Mouse (Mus musculus): Measurements from ENCODE around the gene Arfgap3.

GRCm38 (mm10) chr15:83305192-83305921 is 44.7 kb downstream of the Arfgap3 start:
- no peak for TF ChIP-seq CTCF (IDR thresholded peaks at IDR 0.05; ENCODE audit: low read depth, low read length)
- TF ChIP-seq POLR2A (IDR thresholded peaks at IDR 0.05; ENCODE audit: extremely low read depth, insufficient read depth, low read length): no peak
